Mouse (Mus musculus) midbrain, embryonic 13.5 days (tissue): ENCODE data around the gene Gm5244. TPM values are rescaled to one million over a fixed set of nuclear protein-coding genes. Genes with fewer than 3 reads are reported as not detected.

ENCODE experiments used
- ATAC-seq: fragments of 200-750 bp; cut with Nextera tagmentation; 2 replicates; pipeline ENCODE4 v1.8.0; 2017; ENCODE audit warnings: mild to moderate bottlenecking, moderate TSS enrichment, moderate library complexity
- H3K27ac ChIP-seq: fragments of 300-500 bp; sonication (generic); 2 replicates; pipeline ENCODE4 v1.5.1; 2015; ENCODE audit warnings: inconsistent platforms, mild to moderate bottlenecking, moderate library complexity
- H3K27me3 ChIP-seq: fragments of 300-500 bp; sonication (generic); 2 replicates; pipeline ENCODE4 v1.6.1; 2015; ENCODE audit warnings: mild to moderate bottlenecking, inconsistent platforms
- H3K36me3 ChIP-seq: fragments of 300-500 bp; sonication (generic); 2 replicates; pipeline ENCODE4 v1.6.1; 2015; ENCODE audit warnings: mild to moderate bottlenecking, inconsistent platforms
- H3K4me1 ChIP-seq: fragments of 300-500 bp; sonication (generic); replicated peaks from 2 replicates; pipeline ENCODE4 v1.6.1; 2015; ENCODE audit warnings: inconsistent platforms
- H3K4me2 ChIP-seq: fragments of 300-500 bp; sonication (generic); replicated peaks from 2 replicates; pipeline ENCODE4 v1.6.1; 2015; ENCODE audit warnings: moderate library complexity, mild to moderate bottlenecking, inconsistent platforms
- H3K4me3 ChIP-seq: fragments of 300-500 bp; sonication (generic); replicated peaks from 2 replicates; pipeline ENCODE4 v1.5.1; 2015; ENCODE audit warnings: mild to moderate bottlenecking, inconsistent platforms
- H3K9ac ChIP-seq: fragments of 300-500 bp; sonication (generic); replicated peaks from 2 replicates; pipeline ENCODE4 v1.6.1; 2015; ENCODE audit warnings: mild to moderate bottlenecking, inconsistent platforms
- H3K9me3 ChIP-seq: fragments of 300-500 bp; sonication (generic); 2 replicates; pipeline ENCODE4 v1.6.1; 2016; ENCODE audit warnings: mild to moderate bottlenecking, inconsistent platforms
- WGBS: fragments of 180-500 bp; shearing (Covaris S2); methylation state at CpG from one replicate; pipeline ENCODE4 v1.1.7; 2015; 5-methylcytosine and 5-hydroxymethylcytosine counted together
- polyA plus RNA-seq: library from polyadenylated mRNA; unstranded; fragments of >200 nt; fragmentation: Nextera tagmentation; extraction: Ambion mirVana; gene quantifications from 2 replicates; pipeline ENCODE4 v1.2.1, GENCODE M21; 2015

Gm5244 gene
- polyA plus RNA-seq, result not detected in 2 replicates

DNA sequence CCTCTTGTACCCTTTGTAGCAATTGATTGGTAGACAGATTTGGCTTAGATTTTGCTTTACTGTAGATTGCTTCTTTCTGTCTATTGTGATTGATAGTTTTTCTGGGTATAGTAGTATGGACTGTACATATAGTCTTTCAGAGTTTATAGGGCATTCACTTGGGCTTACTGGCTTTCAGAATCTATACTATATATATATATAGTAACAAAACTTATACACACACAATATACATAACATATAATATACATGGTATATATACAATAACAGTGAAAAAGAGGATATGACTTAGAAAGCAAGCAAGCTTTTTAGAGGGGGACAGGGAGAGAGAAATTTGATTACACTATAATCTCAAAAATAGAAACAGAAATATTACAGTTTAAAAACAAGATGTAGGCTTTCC, at the start of gene Gm5244:
Gene Gm5244, plus strand, starts transcription at position 301 of the 400 bp plus-strand sequence.
- Histone ChIP-seq H3K9me3 (peaks cover 2% of the 10 kb centered on the region), H3K4me2 (no peak within 1 kb of the TSS), H3K27ac (no peak within 1 kb of the TSS), H3K4me3 (no peak within 1 kb of the TSS), H3K36me3 (no peaks in the 10 kb centered on the region), H3K27me3 (no peaks in the 10 kb centered on the region), H3K4me1 (no peaks in the 10 kb centered on the region), H3K9ac (no peak within 1 kb of the TSS)
- ATAC-seq, result no peak

- peak overlapping the region; percentile 93 for H3K4me3 ChIP-seq
- H3K4me1 ChIP-seq, result peaks cover 20% of the 10 kb centered on the region
- H3K9ac ChIP-seq, result peak overlapping the region; percentile 66
- WGBS, result under 1% methylated on average over 7 of the region's 7 CpGs
- no peaks in the 10 kb centered on the region for H3K9me3 ChIP-seq
- no peaks in the 10 kb centered on the region for H3K27me3 ChIP-seq
- peak overlapping the region; percentile 99 for H3K27ac ChIP-seq
- ATAC-seq, result no peak
- H3K36me3 ChIP-seq, result no peaks in the 10 kb centered on the region
- H3K4me2 ChIP-seq, result peak overlapping the region; percentile 75
Observed at GRCm38 (mm10) chr19:12797071-12797470, 49.4 kb upstream of the Gm5244 start.

- no peak for ATAC-seq
- Histone ChIP-seq H3K4me1 (peaks cover 12% of the 10 kb centered on the region), H3K9me3 (no peaks in the 10 kb centered on the region), H3K27ac (no peak overlapping the region), H3K4me3 (no peak overlapping the region), H3K27me3 (no peaks in the 10 kb centered on the region), H3K9ac (no peak overlapping the region), H3K36me3 (no peaks in the 10 kb centered on the region), H3K4me2 (no peak overlapping the region)
- WGBS, result 90% methylated on average over 4 of the region's 4 CpGs
Observed at GRCm38 (mm10) chr19:12798404-12798803, 48.1 kb upstream of the Gm5244 start.

- Histone ChIP-seq H3K27me3 (no peaks in the 10 kb centered on the region), H3K4me2 (no peak overlapping the region), H3K9me3 (no peaks in the 10 kb centered on the region), H3K27ac (no peak overlapping the region), H3K4me3 (no peak overlapping the region), H3K9ac (no peak overlapping the region), H3K36me3 (no peaks in the 10 kb centered on the region), H3K4me1 (peaks cover 5% of the 10 kb centered on the region)
- WGBS, result 91% methylated on average over 3 of the region's 3 CpGs
- ATAC-seq, result no peak
Observed at GRCm38 (mm10) chr19:12799081-12799480, 47.4 kb upstream of the Gm5244 start.

GRCm38 (mm10) chr19:12800621-12801020, 45.9 kb upstream of the Gm5244 start:
- H3K9me3 ChIP-seq, result no peaks in the 10 kb centered on the region
- H3K9ac ChIP-seq, result no peak overlapping the region
- WGBS, result 79% methylated on average over 2 of the region's 2 CpGs
- no peaks in the 10 kb centered on the region for H3K36me3 ChIP-seq
- no peaks in the 10 kb centered on the region for H3K27me3 ChIP-seq
- H3K4me2 ChIP-seq, result no peak overlapping the region
- no peak overlapping the region for H3K27ac ChIP-seq
- no peak for ATAC-seq
- H3K4me3 ChIP-seq, result no peak overlapping the region
- peaks cover 5% of the 10 kb centered on the region; the same call in 1 of the 2 replicates for H3K4me1 ChIP-seq

- Histone ChIP-seq H3K9me3 (no peaks in the 10 kb centered on the region), H3K4me1 (peaks cover 5% of the 10 kb centered on the region; the same call in 1 of the 2 replicates), H3K27me3 (no peaks in the 10 kb centered on the region), H3K4me3 (no peak overlapping the region), H3K36me3 (no peaks in the 10 kb centered on the region), H3K4me2 (no peak overlapping the region), H3K27ac (no peak overlapping the region), H3K9ac (no peak overlapping the region)
- ATAC-seq, result no peak
- 82% methylated on average over 3 of the region's 3 CpGs for WGBS
Observed at GRCm38 (mm10) chr19:12801046-12801445, 45.4 kb upstream of the Gm5244 start.

GRCm38 (mm10) chr19:12802830-12803229, 43.7 kb upstream of the Gm5244 start:
- Histone ChIP-seq H3K36me3 (no peaks in the 10 kb centered on the region), H3K4me2 (no peak overlapping the region), H3K4me3 (no peak overlapping the region), H3K4me1 (no peaks in the 10 kb centered on the region), H3K9me3 (no peaks in the 10 kb centered on the region), H3K27me3 (no peaks in the 10 kb centered on the region), H3K9ac (no peak overlapping the region), H3K27ac (no peak overlapping the region)
- whole genome bisulfite sequencing, result 72% methylated on average over 3 of the region's 3 CpGs
- no peak for ATAC-seq

DNA sequence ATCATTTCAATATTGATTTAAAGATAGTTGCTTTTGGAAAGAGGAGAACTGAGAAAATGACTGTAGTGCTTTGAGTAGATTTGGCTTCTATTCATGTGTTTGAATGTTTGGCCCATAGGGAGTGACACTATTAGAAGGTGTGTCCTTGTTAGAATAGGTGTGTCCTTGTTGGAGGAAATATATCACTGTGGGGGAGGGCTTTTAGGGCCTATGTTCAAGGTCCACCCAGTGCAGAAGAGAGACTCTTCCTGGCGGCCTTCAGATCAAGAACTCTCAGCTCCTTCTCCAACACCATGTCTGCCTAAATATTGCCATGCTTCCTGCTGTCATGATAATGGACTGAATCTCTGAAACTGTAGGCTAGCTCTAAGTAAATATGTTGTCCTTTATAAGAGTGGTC, 42.2 kb upstream of the Gm5244 start:
- H3K27ac ChIP-seq, result no peak overlapping the region
- H3K4me1 ChIP-seq, result no peaks in the 10 kb centered on the region
- no peaks in the 10 kb centered on the region for H3K9me3 ChIP-seq
- no peaks in the 10 kb centered on the region for H3K27me3 ChIP-seq
- no peaks in the 10 kb centered on the region for H3K36me3 ChIP-seq
- no peak overlapping the region for H3K4me3 ChIP-seq
- no peak for ATAC-seq
- H3K9ac ChIP-seq, result no peak overlapping the region
- WGBS, result 93% methylated on average over 1 of the region's 1 CpGs
- H3K4me2 ChIP-seq, result no peak overlapping the region

DNA sequence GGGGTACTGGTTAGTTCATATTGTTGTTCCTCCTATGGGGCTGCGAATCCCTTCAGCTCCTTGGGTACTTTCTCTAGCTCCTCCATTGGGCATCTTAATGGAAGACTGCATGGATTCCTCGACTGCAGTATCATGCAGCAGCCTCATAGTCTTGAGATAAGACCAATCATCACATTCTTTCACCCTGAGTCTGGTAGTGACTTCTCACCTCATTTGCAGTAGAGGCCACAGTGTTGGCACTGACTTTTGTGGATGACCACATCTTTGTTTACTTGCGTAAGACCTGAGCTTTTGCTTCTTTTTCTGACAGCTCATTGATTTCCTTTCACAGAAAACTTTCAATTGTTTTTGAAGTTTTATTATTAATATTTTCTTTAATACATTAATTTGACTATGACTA, 40.8 kb upstream of the Gm5244 start:
- Histone ChIP-seq H3K9me3 (no peaks in the 10 kb centered on the region), H3K27ac (no peak overlapping the region), H3K4me1 (no peaks in the 10 kb centered on the region), H3K9ac (no peak overlapping the region), H3K4me2 (no peak overlapping the region), H3K27me3 (no peaks in the 10 kb centered on the region), H3K36me3 (no peaks in the 10 kb centered on the region), H3K4me3 (no peak overlapping the region)
- ATAC-seq, result no peak
- 88% methylated on average over 3 of the region's 3 CpGs for WGBS

GRCm38 (mm10) chr19:12806214-12806613, 40.3 kb upstream of the Gm5244 start:
- Histone ChIP-seq H3K27me3 (no peaks in the 10 kb centered on the region), H3K36me3 (no peaks in the 10 kb centered on the region), H3K4me2 (no peak overlapping the region), H3K9me3 (no peaks in the 10 kb centered on the region), H3K9ac (no peak overlapping the region), H3K27ac (no peak overlapping the region), H3K4me1 (no peaks in the 10 kb centered on the region), H3K4me3 (no peak overlapping the region)
- no peak for ATAC-seq
- 64% methylated on average over 2 of the region's 2 CpGs for WGBS

- 68% methylated on average over 1 of the region's 1 CpGs for WGBS
- Histone ChIP-seq H3K4me3 (no peak overlapping the region), H3K27me3 (no peaks in the 10 kb centered on the region), H3K4me1 (no peaks in the 10 kb centered on the region), H3K4me2 (no peak overlapping the region), H3K9ac (no peak overlapping the region), H3K9me3 (no peaks in the 10 kb centered on the region), H3K27ac (no peak overlapping the region), H3K36me3 (no peaks in the 10 kb centered on the region)
- no peak for ATAC-seq
Observed at GRCm38 (mm10) chr19:12812644-12813364, 33.7 kb upstream of the Gm5244 start.

GRCm38 (mm10) chr19:12813883-12814282, 32.6 kb upstream of the Gm5244 start:
- H3K36me3 ChIP-seq, result no peaks in the 10 kb centered on the region
- no peak overlapping the region for H3K4me2 ChIP-seq
- no peaks in the 10 kb centered on the region for H3K9me3 ChIP-seq
- WGBS, result 92% methylated on average over 1 of the region's 1 CpGs
- no peaks in the 10 kb centered on the region for H3K27me3 ChIP-seq
- H3K4me1 ChIP-seq, result no peaks in the 10 kb centered on the region
- no peak overlapping the region for H3K9ac ChIP-seq
- ATAC-seq, result no peak
- H3K4me3 ChIP-seq, result no peak overlapping the region
- no peak overlapping the region for H3K27ac ChIP-seq

- 92% methylated on average over 1 of the region's 1 CpGs for WGBS
- Histone ChIP-seq H3K4me1 (no peaks in the 10 kb centered on the region), H3K27me3 (no peaks in the 10 kb centered on the region), H3K4me2 (no peak overlapping the region), H3K9ac (no peak overlapping the region), H3K27ac (no peak overlapping the region), H3K36me3 (no peaks in the 10 kb centered on the region), H3K4me3 (no peak overlapping the region), H3K9me3 (no peaks in the 10 kb centered on the region)
- ATAC-seq, result no peak
Observed at GRCm38 (mm10) chr19:12818507-12818906, 28.0 kb upstream of the Gm5244 start.
